Mouse (Mus musculus) left cerebral cortex, postnatal 4 days (tissue): ENCODE results near the gene Rnps1. TPM values are rescaled to one million over a fixed set of nuclear protein-coding genes. Genes with fewer than 3 reads are reported as not detected.

Experiments used
- DNase-seq: peaks from one replicate; pipeline ENCODE4 v3.0.0-alpha.2; 2022
- intact Hi-C: fragments of 180-260 bp; cut with DNase I; formaldehyde crosslinking; loops from one replicate; pipeline ENCODE4 v1.15.1; 2025
- total RNA-seq, 2 experiments: library from RNA; stranded (reverse); gene quantifications; 2 replicates each; pipeline ENCODE4 v1.2.3; 2021

The Rnps1 gene
- total RNA-seq, 2 experiments from 2014 or later: 204 to 208 TPM

DNA sequence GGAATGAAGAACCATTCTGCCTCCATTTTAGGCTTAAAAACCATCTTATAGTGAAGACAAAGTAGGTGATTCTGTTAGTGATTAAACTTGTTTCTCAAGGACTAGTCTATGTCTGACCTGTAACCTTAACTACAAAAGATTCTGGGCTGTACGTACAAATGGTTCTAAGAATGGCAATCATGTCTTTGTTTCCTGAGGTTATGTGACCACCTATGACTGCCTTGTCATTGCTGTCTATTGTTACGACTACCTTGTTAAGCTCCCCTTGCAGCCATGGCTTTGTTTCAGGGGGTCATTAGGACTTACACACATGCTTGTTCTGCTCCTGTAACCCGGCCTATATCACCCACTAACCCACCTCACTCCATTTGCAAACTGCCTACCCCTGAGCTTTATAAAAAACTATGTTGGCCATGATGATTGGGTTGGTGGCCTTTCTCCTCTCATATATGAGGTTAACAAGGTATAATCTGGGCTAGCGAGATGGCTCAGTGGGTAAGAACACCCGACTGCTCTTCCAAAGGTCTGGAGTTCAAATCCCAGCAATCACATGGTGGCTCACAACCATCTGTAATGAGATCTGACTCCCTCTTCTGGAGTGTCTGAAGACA is 54.4 kb downstream of the Rnps1 start:
- intact Hi-C loops: no loop called here
- DNase-seq: no peak

DNA sequence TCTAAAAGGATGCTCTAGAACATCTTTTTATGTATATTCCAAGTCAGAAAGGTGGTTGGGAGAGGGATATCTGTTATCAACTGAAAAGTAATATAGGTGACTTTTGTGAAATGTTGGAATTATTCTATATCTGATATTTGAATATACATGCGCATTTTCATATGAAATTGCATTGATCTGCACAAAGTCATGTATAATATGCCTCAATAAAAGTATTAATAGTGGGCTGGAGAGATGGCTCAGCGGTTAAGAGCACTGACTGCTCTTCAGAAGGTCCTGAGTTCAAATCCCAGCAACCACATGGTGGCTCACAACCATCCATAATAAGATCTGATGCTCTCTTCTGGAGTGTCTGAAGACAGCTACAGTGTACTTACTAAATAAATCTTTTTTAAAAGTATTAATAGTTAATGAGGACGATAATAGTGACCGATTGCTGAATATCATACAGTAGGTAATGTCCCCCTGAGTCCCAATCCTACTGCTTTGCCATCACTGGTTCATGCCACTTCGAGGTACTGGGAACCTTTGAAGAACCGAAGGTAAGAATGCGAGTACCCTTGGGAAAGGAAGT is 55.1 kb downstream of the Rnps1 start:
- DNase-seq: no peak
- intact Hi-C loops: no loop called here

GRCm38 (mm10) chr17:24469910-24470602 is 55.7 kb downstream of the Rnps1 start, which contains the start of the genes E4f1 and Pgp:
Gene E4f1, minus strand, starts transcription at chr17:24470313.
Gene Pgp, plus strand, starts transcription at chr17:24470392.
- intact Hi-C loops: no loop called here
- DNase-seq: peak; percentile 100

- peak; percentile 36 for DNase-seq
- intact Hi-C loops: no loop called here
Measured at GRCm38 (mm10) chr17:24470701-24471527, 56.5 kb downstream of the Rnps1 start.

- intact Hi-C loops: no loop called here
- DNase-seq: peak; percentile 58
Measured at GRCm38 (mm10) chr17:24472512-24472911, 58.1 kb downstream of the Rnps1 start.

DNA sequence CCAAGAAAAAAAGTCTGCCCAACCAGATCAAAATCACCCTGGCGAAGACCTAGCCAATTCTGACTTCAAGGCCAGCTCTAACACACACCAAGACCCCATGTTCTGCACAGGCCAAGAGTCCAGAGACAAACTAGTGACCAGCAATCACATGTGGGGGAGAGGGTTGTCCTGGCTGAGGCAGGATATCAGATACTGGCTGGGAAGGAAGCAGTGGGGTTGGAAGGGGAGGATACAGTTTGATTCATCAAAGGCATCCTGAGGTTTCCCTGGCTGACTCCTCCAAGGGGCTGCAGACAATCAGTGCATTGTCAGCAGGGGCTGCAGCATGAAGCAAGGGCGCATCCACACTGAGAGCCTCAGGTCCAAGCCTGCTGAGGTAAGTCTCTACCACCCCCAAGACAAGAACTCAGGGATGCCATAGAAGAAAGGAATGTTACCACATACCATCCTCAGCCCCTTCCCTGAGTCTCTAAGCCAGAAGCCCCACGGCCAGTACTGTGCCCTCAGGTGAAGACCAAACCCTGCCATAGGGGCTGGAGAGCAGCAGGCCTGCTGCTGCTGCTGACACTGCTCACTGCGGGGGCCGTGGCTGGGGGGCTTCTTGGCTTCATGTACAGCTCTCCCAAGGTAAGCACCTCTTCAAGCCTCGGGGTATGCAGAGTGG is 59.4 kb downstream of the Rnps1 start, which contains the start of gene Bricd5:
Bricd5 (plus strand) TSS at position 273 of the 664 bp plus-strand sequence.
- intact Hi-C loops: no loop called here

DNA sequence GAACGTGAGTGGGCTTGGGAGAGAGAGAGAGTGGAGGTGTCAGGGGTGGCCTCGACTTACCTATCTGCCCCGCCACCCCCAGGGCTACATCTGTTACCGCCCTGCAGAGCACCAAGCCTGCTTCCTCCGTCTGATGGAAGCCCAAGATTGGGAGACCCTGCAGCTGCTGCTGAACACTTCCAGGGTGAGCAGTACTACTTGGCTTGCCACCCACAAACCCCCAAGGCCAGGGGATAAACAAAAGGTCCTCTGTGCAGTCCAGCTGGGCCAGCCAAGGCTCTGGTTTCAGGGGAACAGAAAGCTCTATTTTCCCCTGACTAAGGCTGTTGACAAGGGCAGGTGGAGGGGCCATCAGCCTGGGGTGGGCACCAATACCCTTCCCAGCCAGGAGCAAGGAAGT is 60.2 kb downstream of the Rnps1 start:
- DNase-seq: no peak
- intact Hi-C loops: no loop called here

More for the DNA sequence above, 59.4 kb downstream of the Rnps1 start, which contains the start of gene Bricd5:
- DNase-seq: no peak

Other genes with a start within 250 kb of the Rnps1 start
- 100 to 1,000 TPM; 770 to 834 TPM for gene Atp6v0c, start 244.9 kb upstream of the Rnps1 start, total RNA-seq
- gene Tbc1d24, start 209.0 kb upstream of the Rnps1 start, total RNA-seq: 10 to 100 TPM; 82.8 to 91.5 TPM
- 10 to 100 TPM; 15.8 to 16.4 TPM for gene Ntn3, start 205.0 kb upstream of the Rnps1 start, total RNA-seq
- 10 to 100 TPM; 12.6 to 13.7 TPM for gene Tedc2, start 193.7 kb upstream of the Rnps1 start, total RNA-seq
- gene Ccnf, start 163.1 kb upstream of the Rnps1 start, total RNA-seq: 1 to 10 TPM; 9.1 to 9.8 TPM
- gene Abca17, start 63.5 kb upstream of the Rnps1 start, total RNA-seq: 1 to 10 TPM; 1.4 to 1.9 TPM
- gene Abca3, start 62.6 kb upstream of the Rnps1 start, total RNA-seq: 100 to 1,000 TPM; 109 to 114 TPM
- 10 to 100 TPM in 1 of 2 experiments, 1 to 10 TPM in 1; 9.4 to 11.5 TPM for gene Eci1, start 12.1 kb downstream of the Rnps1 start, total RNA-seq
- 1 to 10 TPM; 7.1 to 8.5 TPM for gene Dnase1l2, start 28.5 kb downstream of the Rnps1 start, total RNA-seq
- gene E4f1, start 55.7 kb downstream of the Rnps1 start, total RNA-seq: 10 to 100 TPM; 39.0 to 41.7 TPM
- 10 to 100 TPM; 45.3 to 45.9 TPM for gene Pgp, start 55.8 kb downstream of the Rnps1 start, total RNA-seq
- under 1 TPM; 0.54 to 0.92 TPM for gene Bricd5, start 59.3 kb downstream of the Rnps1 start, total RNA-seq
- 10 to 100 TPM; 33.4 to 39.1 TPM for gene Mlst8, start 64.5 kb downstream of the Rnps1 start, total RNA-seq
- gene Caskin1, start 74.0 kb downstream of the Rnps1 start, total RNA-seq: 100 to 1,000 TPM; 158 to 180 TPM
- gene Traf7, start 113.4 kb downstream of the Rnps1 start, total RNA-seq: 100 to 1,000 TPM; 166 to 172 TPM
- 10 to 100 TPM; 12.2 to 12.5 TPM for gene Rab26, start 119.6 kb downstream of the Rnps1 start, total RNA-seq
- 10 to 100 TPM; 75.0 to 91.3 TPM for gene Pkd1, start 135.3 kb downstream of the Rnps1 start, total RNA-seq
- gene Tsc2, start 218.1 kb downstream of the Rnps1 start, total RNA-seq: 100 to 1,000 TPM; 152 to 158 TPM
- gene Nthl1, start 218.1 kb downstream of the Rnps1 start, total RNA-seq: 1 to 10 TPM; 7.0 to 8.5 TPM
- 10 to 100 TPM; 40.2 to 43.6 TPM for gene Slc9a3r2, start 235.8 kb downstream of the Rnps1 start, total RNA-seq
- gene Npw, start 243.9 kb downstream of the Rnps1 start, total RNA-seq: under 1 TPM in 1 of 2 experiments, not detected in 1; 0.66 TPM